Mouse (Mus musculus): ENCODE measurements around the gene Fbxl13.

Fbxl13 gene

GRCm38 (mm10) chr5:21519166-21519565, 126.3 kb downstream of the Fbxl13 start:
- DNase-seq (ENCODE audit: low spot score) = no peak

GRCm38 (mm10) chr5:21518207-21518606, 127.2 kb downstream of the Fbxl13 start:
- DNase-seq (ENCODE audit: low spot score) = no peak

- no peak for DNase-seq (ENCODE audit: low spot score)
Measured at GRCm38 (mm10) chr5:21517562-21517961, 127.9 kb downstream of the Fbxl13 start.

- DNase-seq (ENCODE audit: low spot score) = no peak
Measured at GRCm38 (mm10) chr5:21513363-21513762, 132.1 kb downstream of the Fbxl13 start.

- no peak for DNase-seq (ENCODE audit: low spot score)
Measured at GRCm38 (mm10) chr5:21509801-21510200, 135.6 kb downstream of the Fbxl13 start.

GRCm38 (mm10) chr5:21506887-21507286, 138.5 kb downstream of the Fbxl13 start:
- DNase-seq (ENCODE audit: low spot score) = no peak

- DNase-seq (ENCODE audit: low spot score) = no peak
Measured at GRCm38 (mm10) chr5:21505159-21505558, 140.3 kb downstream of the Fbxl13 start.

- no peak for DNase-seq (ENCODE audit: low spot score)
Measured at GRCm38 (mm10) chr5:21502936-21503610, 142.4 kb downstream of the Fbxl13 start.

- DNase-seq (ENCODE audit: low spot score) = no peak
Measured at GRCm38 (mm10) chr5:21500941-21501340, 144.5 kb downstream of the Fbxl13 start.

GRCm38 (mm10) chr5:21500133-21500532, 145.3 kb downstream of the Fbxl13 start:
- no peak for DNase-seq (ENCODE audit: low spot score)

- no peak for DNase-seq (ENCODE audit: low spot score)
Measured at GRCm38 (mm10) chr5:21498925-21499324, 146.5 kb downstream of the Fbxl13 start.

GRCm38 (mm10) chr5:21498490-21498889, 146.9 kb downstream of the Fbxl13 start:
- no peak for DNase-seq (ENCODE audit: low spot score)

- no peak for DNase-seq (ENCODE audit: low spot score)
Measured at GRCm38 (mm10) chr5:21496881-21497280, 148.6 kb downstream of the Fbxl13 start.

GRCm38 (mm10) chr5:21496321-21496720, 149.1 kb downstream of the Fbxl13 start:
- DNase-seq (ENCODE audit: low spot score) = no peak

GRCm38 (mm10) chr5:21494781-21495180, 150.7 kb downstream of the Fbxl13 start:
- no peak for DNase-seq (ENCODE audit: low spot score)

GRCm38 (mm10) chr5:21493294-21493999, 152.0 kb downstream of the Fbxl13 start:
- no peak for DNase-seq (ENCODE audit: low spot score)

GRCm38 (mm10) chr5:21492213-21492612, 153.2 kb downstream of the Fbxl13 start:
- no peak for DNase-seq (ENCODE audit: low spot score)

- no peak for DNase-seq (ENCODE audit: low spot score)
Measured at GRCm38 (mm10) chr5:21491469-21491868, 154.0 kb downstream of the Fbxl13 start.

- no peak for DNase-seq (ENCODE audit: low spot score)
Measured at GRCm38 (mm10) chr5:21489135-21489534, 156.3 kb downstream of the Fbxl13 start.

- no peak for DNase-seq (ENCODE audit: low spot score)
Measured at GRCm38 (mm10) chr5:21488506-21488905, 156.9 kb downstream of the Fbxl13 start.

- DNase-seq (ENCODE audit: low spot score) = no peak
Measured at GRCm38 (mm10) chr5:21487716-21488115, 157.7 kb downstream of the Fbxl13 start.

- no peak for DNase-seq (ENCODE audit: low spot score)
Measured at GRCm38 (mm10) chr5:21487306-21487705, 158.1 kb downstream of the Fbxl13 start.

- no peak for DNase-seq (ENCODE audit: low spot score)
Measured at GRCm38 (mm10) chr5:21486798-21487197, 158.6 kb downstream of the Fbxl13 start.

Measured in testis, postnatal 14 days (tissue).